Mouse (Mus musculus) heart, postnatal 0 days (tissue): ENCODE results near the gene Rbfox1.

Experiments used
- CTCF ChIP-seq: IDR thresholded peaks from 2 replicates; pipeline ENCODE4 v1.5.1; 2016; ENCODE audit warnings: antibody characterized with exemption, control low read depth, low read depth
- EP300 ChIP-seq: IDR thresholded peaks from 2 replicates; pipeline ENCODE4 v1.6.1; 2016; ENCODE audit warnings: antibody characterized with exemption, low read depth

DNA sequence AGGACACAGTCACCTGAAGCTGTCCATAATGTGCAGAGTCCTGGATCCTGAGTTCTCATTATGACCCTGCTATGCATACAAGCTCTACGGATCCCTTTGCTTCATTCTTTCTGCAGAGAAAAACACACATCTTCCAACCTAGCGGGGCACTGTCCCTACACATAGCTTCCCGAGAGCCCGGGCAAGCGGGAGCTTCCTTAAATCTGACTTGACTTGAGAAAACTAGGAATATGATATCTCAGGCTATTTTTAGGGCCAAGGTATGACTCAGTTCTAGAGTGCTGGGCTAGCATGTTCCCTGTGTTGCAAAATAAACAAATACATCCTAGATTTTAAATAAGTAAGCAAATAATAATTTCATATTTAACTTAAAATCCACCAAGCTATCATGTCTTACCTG lies 1244.4 kb downstream of the Rbfox1 start:
- TF ChIP-seq CTCF, result no peak
- no peak for TF ChIP-seq EP300
